Mouse (Mus musculus) bone marrow, adult 2 months (tissue): ENCODE measurements at regions not wholly inside any gene's neighbourhood (a gene's known extent, or its start where the extent isn't known, plus 50 kb on each side); places are given as distances from the start of the nearest gene placed in this dataset.

Experiments used
- CTCF ChIP-seq: fragments of 200-500 bp; IDR thresholded peaks from 2 replicates; pipeline ENCODE4 v1.5.1; 2011; ENCODE audit warnings: low read length, control low read depth; ENCODE audit not compliant: control insufficient read depth, insufficient read depth
- POLR2A ChIP-seq: fragments of 200-500 bp; IDR thresholded peaks from 2 replicates; pipeline ENCODE4 v1.6.1; 2011; ENCODE audit warnings: low read depth, mild to moderate bottlenecking, control low read depth, low read length, borderline replicate concordance; ENCODE audit not compliant: control insufficient read depth

DNA sequence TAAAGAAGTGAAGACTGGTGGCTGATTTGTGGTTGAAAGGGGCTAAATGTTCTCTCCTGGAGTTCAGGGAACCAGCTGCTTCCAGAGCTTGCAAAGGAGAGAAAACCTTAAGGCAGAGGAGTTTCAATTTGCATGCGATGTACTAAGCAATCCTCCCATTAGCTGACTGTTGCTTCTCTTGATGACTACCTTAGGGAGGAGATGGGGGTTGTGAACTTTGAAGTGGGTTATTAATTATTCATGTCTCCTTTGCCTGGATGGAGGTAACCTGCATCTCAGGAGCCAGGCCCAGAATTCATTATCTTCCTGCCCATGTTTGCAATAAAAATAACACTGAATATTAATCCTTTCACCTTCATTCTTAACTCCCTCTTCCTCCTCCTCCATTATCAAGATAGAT is 552.0 kb upstream of the Sel1l start:
- TF ChIP-seq CTCF (no peak), POLR2A (no peak)
